Mouse (Mus musculus) CD8-positive naive resting alpha-beta T cell, adult 2 months (primary cell): ENCODE measurements around the gene Cacnb2.

ENCODE experiments used
- DNase-seq, 2 experiments: peaks; one replicate each; pipeline ENCODE4 v3.0.0; 2022; ENCODE audit warnings: low read depth in 2 of 2, low spot score in 2 of 2

Gene Cacnb2

GRCm38 (mm10) chr2:14860350-14860749 is 257.5 kb downstream of the Cacnb2 start:
- no peak for DNase-seq

DNA sequence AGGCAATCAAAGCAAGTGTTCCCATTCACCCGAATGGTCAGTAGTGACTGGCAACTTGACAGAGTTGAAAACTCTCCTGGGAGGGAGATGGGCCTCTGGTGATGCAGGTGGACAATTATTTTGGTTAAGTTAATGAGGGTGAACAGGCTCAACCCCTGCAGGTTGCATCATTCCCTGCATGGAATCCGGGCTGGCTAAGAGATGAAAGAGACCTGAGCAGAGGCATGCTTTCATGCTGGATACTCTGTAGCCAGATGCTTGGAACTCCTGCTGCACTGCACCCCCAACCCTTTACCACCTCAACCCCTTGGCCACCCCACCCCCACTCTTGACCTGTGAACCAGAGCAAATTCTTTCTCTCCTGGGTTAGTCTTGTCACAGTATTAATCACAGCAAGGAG is 258.7 kb downstream of the Cacnb2 start:
- no peak for DNase-seq

GRCm38 (mm10) chr2:14862981-14863380 is 260.1 kb downstream of the Cacnb2 start:
- DNase-seq, result no peak

GRCm38 (mm10) chr2:14873116-14873515 is 270.2 kb downstream of the Cacnb2 start:
- no peak for DNase-seq

- no peak for DNase-seq
Measured at GRCm38 (mm10) chr2:14873701-14874181, 270.9 kb downstream of the Cacnb2 start.

GRCm38 (mm10) chr2:14874281-14875037 is 271.6 kb downstream of the Cacnb2 start:
- DNase-seq, result no peak

- DNase-seq, result no peak
Measured at GRCm38 (mm10) chr2:14875121-14875520, 272.2 kb downstream of the Cacnb2 start.

DNA sequence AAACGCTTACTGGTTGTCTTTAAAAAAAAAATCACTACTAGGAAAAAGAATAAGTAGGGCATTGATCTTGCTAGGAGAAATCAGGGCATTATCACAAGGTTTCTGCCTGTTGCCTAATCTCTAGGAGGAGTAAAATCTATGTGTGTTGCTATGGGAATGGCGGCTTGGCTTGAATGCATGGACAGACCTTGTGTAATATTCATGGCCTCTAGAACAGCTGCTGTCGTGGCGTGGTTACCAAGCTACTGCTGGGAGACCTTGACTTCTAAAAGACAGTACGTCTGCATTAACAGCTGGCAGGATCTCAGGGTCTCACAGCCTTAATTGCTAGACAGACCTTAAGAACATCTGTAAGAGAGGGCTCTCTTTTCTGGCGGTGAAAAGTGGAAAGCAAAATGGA is 272.7 kb downstream of the Cacnb2 start:
- DNase-seq, result no peak

- DNase-seq, result no peak
Measured at GRCm38 (mm10) chr2:14878953-14879352, 276.1 kb downstream of the Cacnb2 start.

DNA sequence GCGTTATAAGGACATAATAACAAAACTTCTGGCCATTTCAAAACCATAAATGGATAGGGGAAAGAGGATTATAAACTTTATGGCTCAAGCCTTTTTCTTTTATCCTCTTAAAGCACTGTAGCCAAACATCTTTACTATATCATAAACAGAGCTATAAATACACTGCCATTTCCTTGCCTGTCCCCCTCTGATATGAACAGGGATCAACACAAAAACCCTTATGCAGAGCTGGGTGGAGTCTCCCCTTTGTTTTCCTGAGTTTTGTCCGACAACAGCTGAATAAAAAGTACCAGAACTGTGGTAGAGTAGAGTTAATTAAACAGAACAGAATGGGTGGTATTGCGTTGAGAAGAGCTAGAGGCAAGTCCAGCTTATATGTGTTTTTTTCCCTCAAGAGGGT is 280.6 kb downstream of the Cacnb2 start:
- no peak for DNase-seq

GRCm38 (mm10) chr2:14888406-14889195 is 285.7 kb downstream of the Cacnb2 start:
- DNase-seq, result no peak

GRCm38 (mm10) chr2:14903837-14904236 is 300.9 kb downstream of the Cacnb2 start:
- DNase-seq, result no peak

DNA sequence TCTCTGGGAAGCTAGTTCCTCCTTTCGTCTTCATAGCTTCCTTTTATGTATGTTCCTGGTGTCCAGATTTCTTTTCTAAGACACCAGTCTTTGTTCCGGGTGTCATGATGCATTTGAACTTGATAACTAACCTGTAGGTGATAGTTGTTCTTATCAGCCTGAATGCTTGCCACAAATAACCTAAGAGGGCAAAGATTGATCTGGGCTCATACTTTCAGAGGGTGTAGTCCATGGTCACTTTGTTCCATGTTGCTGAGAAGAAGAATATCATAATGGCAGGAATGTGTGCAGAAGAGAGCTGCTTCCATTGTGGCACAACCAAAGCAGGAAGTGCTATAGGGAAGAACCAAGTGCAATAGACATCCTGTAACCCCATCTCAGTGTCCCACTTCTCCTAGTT is 302.0 kb downstream of the Cacnb2 start:
- no peak for DNase-seq

DNA sequence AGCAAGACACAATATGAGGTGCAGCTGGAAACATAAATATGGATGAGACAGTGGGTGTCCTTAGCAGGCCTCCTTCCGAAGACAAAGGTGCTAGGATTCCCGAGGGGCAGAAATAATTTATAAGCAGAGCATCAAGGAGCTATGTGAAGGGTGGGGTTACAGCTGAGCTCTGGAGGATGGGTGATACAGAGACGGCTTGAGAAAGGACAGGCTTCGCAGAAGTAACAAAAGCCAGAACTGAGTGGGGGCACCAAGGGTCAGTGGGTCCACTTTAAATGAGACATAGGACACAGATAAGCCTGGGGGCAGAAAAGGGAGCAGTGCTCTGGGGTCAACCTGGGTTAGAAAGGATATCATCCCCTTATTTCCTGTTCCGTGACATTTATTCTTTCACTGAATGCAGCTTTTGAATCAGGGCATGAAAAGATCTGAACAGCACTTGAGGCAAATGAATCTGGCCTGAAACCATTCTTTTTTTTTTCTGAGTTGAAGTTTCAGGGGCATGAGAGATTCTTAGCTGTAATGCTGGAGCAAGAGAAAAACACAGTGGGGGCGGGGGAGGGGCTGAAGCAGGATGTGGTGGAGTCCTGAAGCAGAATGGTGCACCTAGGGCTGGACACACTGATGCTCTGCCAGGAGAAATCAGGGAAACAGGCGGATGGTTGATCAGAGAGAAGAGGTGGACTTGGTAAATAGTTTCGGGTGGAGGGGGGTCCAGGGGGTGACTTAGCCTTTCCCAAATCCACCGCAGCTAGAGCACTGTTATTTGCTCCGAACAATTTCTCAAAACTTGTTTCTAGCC is 304.4 kb downstream of the Cacnb2 start:
- no peak for DNase-seq

DNA sequence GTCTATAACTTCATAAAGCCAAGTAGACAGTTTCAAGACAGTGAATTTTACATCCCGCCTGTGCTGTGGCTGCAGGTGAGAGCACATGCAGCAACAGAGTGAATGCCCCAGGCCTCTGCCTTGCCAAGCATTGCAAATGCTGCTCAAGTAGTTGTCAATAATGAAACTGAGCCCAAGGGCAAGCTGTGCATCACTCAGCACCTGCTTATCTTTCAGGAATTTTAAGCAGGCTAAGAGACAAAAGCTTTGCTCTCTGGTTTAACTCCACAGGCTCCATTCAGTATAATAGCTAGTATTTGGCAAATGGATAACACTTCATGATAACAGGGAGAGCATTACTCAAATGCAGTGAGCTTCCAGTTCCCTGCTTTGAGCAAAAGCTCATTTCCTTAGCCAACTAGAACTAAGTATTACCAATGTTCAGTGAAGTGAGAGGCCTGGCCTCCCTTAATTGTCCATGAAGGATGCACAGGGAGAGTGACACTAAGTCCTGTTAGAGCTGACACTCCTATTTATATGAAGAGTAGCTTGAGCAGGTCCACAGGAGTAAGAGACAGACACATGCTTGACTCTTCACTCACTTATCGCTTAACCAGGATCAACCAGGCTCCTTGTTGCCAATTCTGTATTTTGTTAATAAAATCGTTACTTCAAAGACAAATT is 314.8 kb downstream of the Cacnb2 start:
- no peak for DNase-seq

GRCm38 (mm10) chr2:14929866-14930265 is 327.0 kb downstream of the Cacnb2 start:
- DNase-seq, result no peak

GRCm38 (mm10) chr2:14931968-14932367 is 329.1 kb downstream of the Cacnb2 start:
- no peak for DNase-seq

DNA sequence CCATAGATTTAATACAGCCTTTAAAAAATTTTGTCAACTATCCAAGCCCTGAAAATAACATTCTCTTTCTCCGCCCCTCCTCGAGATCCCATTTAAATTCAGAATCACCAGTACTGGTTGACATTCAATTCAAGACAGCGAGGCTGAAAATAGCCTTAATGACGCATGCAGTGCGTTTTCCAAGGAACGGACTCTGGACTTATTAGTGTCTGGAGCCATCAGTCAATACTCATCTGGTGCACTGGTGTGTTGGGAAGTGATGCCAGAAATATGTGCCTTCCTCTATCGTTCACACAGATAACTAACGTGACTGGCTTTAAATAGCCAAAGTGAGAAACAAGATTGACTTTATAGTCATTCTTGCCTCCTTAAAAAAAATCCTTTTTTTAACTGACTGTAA is 333.6 kb downstream of the Cacnb2 start:
- no peak for DNase-seq

DNA sequence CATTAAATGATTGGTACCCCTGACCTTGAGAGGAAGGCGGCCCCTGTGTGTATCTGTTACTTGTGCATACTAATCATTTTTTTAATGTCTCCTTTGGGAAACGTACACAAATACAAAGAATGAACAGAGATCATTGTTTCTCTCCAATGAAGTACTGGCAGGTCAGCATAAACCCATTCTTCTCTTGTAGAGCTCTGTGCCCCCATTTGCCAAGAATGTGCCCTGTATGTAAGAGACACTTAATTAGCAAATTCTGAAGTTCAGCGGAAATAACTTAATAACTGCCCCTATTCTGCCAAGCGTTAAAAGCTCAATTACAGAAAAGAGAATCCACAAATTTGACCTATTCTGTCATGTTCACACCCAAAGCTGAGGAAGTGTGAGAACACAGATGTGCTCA is 339.4 kb downstream of the Cacnb2 start:
- no peak for DNase-seq

- DNase-seq, result no peak
Measured at GRCm38 (mm10) chr2:14943691-14944357, 340.9 kb downstream of the Cacnb2 start.
